8 mouse cellular contexts compared by ENCODE assay signal in the genomic region with DNA sequence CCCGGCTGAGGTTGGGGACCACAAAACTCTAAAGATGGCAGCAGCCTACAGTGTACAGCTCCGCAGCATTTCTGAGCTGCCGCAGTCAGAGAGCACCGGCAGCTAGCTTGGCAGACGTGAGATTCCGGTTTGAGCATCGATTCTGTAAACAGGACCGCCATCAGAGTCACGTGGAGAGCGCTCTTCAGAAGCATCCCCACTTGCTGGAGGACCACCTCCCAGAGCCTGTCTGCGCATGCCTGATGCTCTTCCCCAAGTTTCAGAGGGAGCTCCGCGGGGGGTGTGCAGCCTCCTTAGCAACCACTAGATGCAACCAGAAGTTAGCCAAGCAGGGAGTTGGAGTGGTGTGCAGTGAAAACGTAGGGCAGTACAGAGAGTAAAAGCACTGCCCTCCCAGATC. TPM values are rescaled to one million over a fixed set of nuclear protein-coding genes. Genes with fewer than 3 reads are reported as not detected.
A peak's percentile ranks its signal among the peaks of the same experiment; 100 is the strongest.
DNase-seq lines count a peak whose midpoint lies in the region; ATAC-seq lines count a peak whose summit lies in the region.

No protein-coding gene starts in this region.

- 41% methylated on average over 14 of the region's 14 CpGs for WGBS in forebrain, embryonic 12.5 days
- 25% methylated on average over 14 of the region's 14 CpGs for WGBS in hindbrain, embryonic 12.5 days
- WGBS in limb, embryonic 11.5 days: 40% methylated on average over 14 of the region's 14 CpGs
- 41% methylated on average over 14 of the region's 14 CpGs for whole genome bisulfite sequencing in neural tube, embryonic 14.5 days

- H3K27me3 ChIP-seq in forebrain, embryonic 12.5 days: no peaks in the 10 kb centered on the region
- no peaks in the 10 kb centered on the region for H3K27me3 ChIP-seq in hindbrain, embryonic 12.5 days
- H3K27me3 ChIP-seq in limb, embryonic 11.5 days (ENCODE audit: control insufficient read depth, insufficient read depth, low read length): no peaks in the 10 kb centered on the region
- H3K27me3 ChIP-seq in neural tube, embryonic 14.5 days (ENCODE audit: control insufficient read depth, insufficient read depth, low read length): no peaks in the 10 kb centered on the region

- peak; percentile 95 for DNase-seq in heart, adult 11 months
- no peak for DNase-seq in heart, adult 8-10 months (ENCODE audit: low spot score)
- DNase-seq in limb, embryonic 11.5 days (ENCODE audit: low spot score): peak; percentile 44
- DNase-seq in thymus, postnatal 25 days: no peak
- no peak for DNase-seq in spleen, postnatal 4 days (ENCODE audit: low spot score in 2 of 2)

- no peak overlapping the region for H3K9ac ChIP-seq in forebrain, embryonic 12.5 days
- H3K9ac ChIP-seq in hindbrain, embryonic 12.5 days: no peak overlapping the region
- H3K9ac ChIP-seq in limb, embryonic 11.5 days (ENCODE audit: low read length): no peak overlapping the region
- 0 out of 2 replicates have a peak overlapping the region, but pooled peaks have one; percentile 1 for H3K9ac ChIP-seq in neural tube, embryonic 14.5 days (replicated peaks; ENCODE audit: low read depth, low read length)

- H3K27ac ChIP-seq in forebrain, embryonic 12.5 days: no peak overlapping the region
- H3K27ac ChIP-seq in hindbrain, embryonic 12.5 days: no peak overlapping the region
- H3K27ac ChIP-seq in limb, embryonic 11.5 days (replicated peaks; ENCODE audit: low read depth, low read length): no peak overlapping the region
- no peak overlapping the region for H3K27ac ChIP-seq in neural tube, embryonic 14.5 days (ENCODE audit: low read depth, low read length)

- no peak for ATAC-seq in forebrain, embryonic 12.5 days (ENCODE audit: low FRiP score)
- no peak for ATAC-seq in hindbrain, embryonic 12.5 days (ENCODE audit: low FRiP score)
- no peak for ATAC-seq in limb, embryonic 11.5 days (ENCODE audit: insufficient number of reproducible peaks, low FRiP score, low TSS enrichment, low read depth)
- ATAC-seq in neural tube, embryonic 14.5 days (ENCODE audit: low read depth): peak; percentile 34; the same call in 1 of the 2 replicates

- peak overlapping the region; percentile 31 for H3K4me2 ChIP-seq in forebrain, embryonic 12.5 days
- peak overlapping the region; percentile 45 for H3K4me2 ChIP-seq in hindbrain, embryonic 12.5 days (replicated peaks)
- H3K4me2 ChIP-seq in limb, embryonic 11.5 days (ENCODE audit: low read depth, severe bottlenecking): peak overlapping the region; percentile 28
- H3K4me2 ChIP-seq in neural tube, embryonic 14.5 days (ENCODE audit: low read depth, low read length): peak overlapping the region; percentile 26

- peaks cover 7% of the 10 kb centered on the region; the same call in 1 of the 2 replicates for H3K4me1 ChIP-seq in forebrain, embryonic 12.5 days
- peaks cover 6% of the 10 kb centered on the region for H3K4me1 ChIP-seq in hindbrain, embryonic 12.5 days
- H3K4me1 ChIP-seq in limb, embryonic 11.5 days (ENCODE audit: control insufficient read depth, insufficient read depth, low read length): peaks cover 14% of the 10 kb centered on the region
- peaks cover 5% of the 10 kb centered on the region; the same call in 1 of the 2 replicates for H3K4me1 ChIP-seq in neural tube, embryonic 14.5 days (ENCODE audit: control insufficient read depth, insufficient read depth, low read length)

- H3K4me3 ChIP-seq in forebrain, embryonic 12.5 days (replicated peaks): no peak overlapping the region
- H3K4me3 ChIP-seq in hindbrain, embryonic 12.5 days: peak overlapping the region; percentile 4; the same call in 1 of the 2 replicates
- H3K4me3 ChIP-seq in limb, embryonic 11.5 days (ENCODE audit: low read depth, low read length): no peak overlapping the region
- no peak overlapping the region for H3K4me3 ChIP-seq in neural tube, embryonic 14.5 days (ENCODE audit: low read depth, low read length)

- no peaks in the 10 kb centered on the region for H3K9me3 ChIP-seq in forebrain, embryonic 12.5 days
- H3K9me3 ChIP-seq in hindbrain, embryonic 12.5 days (replicated peaks): no peaks in the 10 kb centered on the region
- no peaks in the 10 kb centered on the region for H3K9me3 ChIP-seq in limb, embryonic 11.5 days (ENCODE audit: control insufficient read depth, low read length)
- H3K9me3 ChIP-seq in neural tube, embryonic 14.5 days (ENCODE audit: control insufficient read depth, low read length): no peaks in the 10 kb centered on the region

- no peaks in the 10 kb centered on the region for H3K36me3 ChIP-seq in forebrain, embryonic 12.5 days (replicated peaks)
- H3K36me3 ChIP-seq in hindbrain, embryonic 12.5 days: no peaks in the 10 kb centered on the region
- no peaks in the 10 kb centered on the region for H3K36me3 ChIP-seq in limb, embryonic 11.5 days (ENCODE audit: control insufficient read depth, insufficient read depth, low read length)
- H3K36me3 ChIP-seq in neural tube, embryonic 14.5 days (ENCODE audit: control insufficient read depth, insufficient read depth, low read length): no peaks in the 10 kb centered on the region

RNA-seq across cellular contexts. Expression of a gene that starts 52.7 kb away (rescaled TPM):
- total RNA-seq in heart, adult 8-10 months (2022): 10 to 100 TPM; 63.9 to 82.9 (median 76.6) TPM
- 17.0 and 18.2 TPM in 2 replicates for polyA plus RNA-seq in forebrain, embryonic 12.5 days (2016; fragmentation: Nextera tagmentation; extraction: Ambion mirVana)
- 17.4 and 19.3 TPM in 2 replicates for polyA plus RNA-seq in hindbrain, embryonic 12.5 days (2016; fragmentation: Nextera tagmentation; extraction: Ambion mirVana)
- 8.5 and 9.0 TPM in 2 replicates for polyA plus RNA-seq in limb, embryonic 11.5 days (2014; fragmentation: Nextera tagmentation; extraction: Ambion mirVana)
- polyA plus RNA-seq in neural tube, embryonic 14.5 days (2014; fragmentation: Nextera tagmentation; extraction: Ambion mirVana): 33.0 and 55.2 TPM in 2 replicates

Comparison
In these comparisons a context has a peak if more than half of its experiments do, and no peak if none do; other contexts are left out.
1. DNase-seq: peak in heart, adult 11 months (single experiment) and limb, embryonic 11.5 days (single experiment); none in heart, adult 8-10 months (single experiment), thymus, postnatal 25 days (single experiment) and spleen, postnatal 4 days (0 of 2).
2. Peak in every context shown above with its lines, with median percentiles within 50 percentile points of each other: H3K4me2 ChIP-seq.